Mouse (Mus musculus) thymus, adult 2 months (tissue): ENCODE measurements at regions not wholly inside any gene's neighbourhood (a gene's known extent, or its start where the extent isn't known, plus 50 kb on each side); places are given as distances from the start of the nearest gene placed in this dataset.
"Not testable (repeated sequence)": the region's sequence is repeated elsewhere in the genome, so short reads cannot be mapped to it uniquely, and the experiment has no call there.

ENCODE experiments used
- DNase-seq: peaks from one replicate; pipeline ENCODE4 v3.0.0; 2021
- H3K27ac ChIP-seq: fragments of 200-500 bp; 2 replicates; pipeline ENCODE4 v1.5.1; 2012; ENCODE audit warnings: low read length, control low read depth; ENCODE audit not compliant: control insufficient read depth, insufficient read depth
- H3K27me3 ChIP-seq: fragments of 200-500 bp; 2 replicates; pipeline ENCODE4 v1.6.1; 2012; ENCODE audit warnings: mild to moderate bottlenecking, low read length, moderate library complexity, mixed read lengths; ENCODE audit not compliant: control insufficient read depth, insufficient read depth
- H3K36me3 ChIP-seq: fragments of 200-500 bp; 2 replicates; pipeline ENCODE4 v1.6.1; 2012; ENCODE audit warnings: mild to moderate bottlenecking, low read length, moderate library complexity; ENCODE audit not compliant: control insufficient read depth, insufficient read depth
- H3K4me1 ChIP-seq: fragments of 200-500 bp; replicated peaks from 2 replicates; pipeline ENCODE4 v1.6.1; 2012; ENCODE audit warnings: low read length; ENCODE audit not compliant: control insufficient read depth, insufficient read depth
- H3K4me3 ChIP-seq: fragments of 200-500 bp; 2 replicates; pipeline ENCODE4 v1.5.1; 2012; ENCODE audit warnings: mild to moderate bottlenecking, low read length, control low read depth, moderate library complexity; ENCODE audit not compliant: control insufficient read depth, insufficient read depth
- CTCF ChIP-seq: fragments of 200-500 bp; IDR thresholded peaks from 2 replicates; pipeline ENCODE4 v1.5.1; 2012; ENCODE audit warnings: mild to moderate bottlenecking, control low read depth, low read length, moderate library complexity, borderline replicate concordance; ENCODE audit not compliant: control insufficient read depth, poor library complexity, insufficient read depth; ENCODE audit errors: extremely low read depth
- POLR2A ChIP-seq: fragments of 200-500 bp; IDR thresholded peaks from 2 replicates; pipeline ENCODE4 v1.6.1; 2012; ENCODE audit warnings: mild to moderate bottlenecking, low read length, control low read depth, moderate library complexity; ENCODE audit not compliant: control insufficient read depth, poor library complexity, insufficient read depth; ENCODE audit errors: extremely low read depth
- WGBS: fragments of 180-500 bp; shearing (Covaris S2); methylation state at CpG from one replicate; pipeline ENCODE4 v1.1.7; 2018; 5-methylcytosine and 5-hydroxymethylcytosine counted together

GRCm38 (mm10) chr7:39654563-39655286 lies 137.2 kb downstream of the Zfp619 start:
- Histone ChIP-seq H3K36me3 (no peaks in the 10 kb centered on the region), H3K4me1 (peaks cover 9% of the 10 kb centered on the region), H3K27me3 (no peaks in the 10 kb centered on the region), H3K27ac (peak overlapping the region; percentile 56; the same call in 1 of the 2 replicates), H3K4me3 (no peak overlapping the region)
- no peak for DNase-seq
- WGBS, result 8% methylated on average over 4 of the region's 4 CpGs
- TF ChIP-seq POLR2A (no peak), CTCF (no peak)

GRCm38 (mm10) chr7:39655287-39655652 lies 137.7 kb downstream of the Zfp619 start:
- peak; percentile 41 for DNase-seq
- peak overlapping the region; percentile 74 for H3K4me3 ChIP-seq
- WGBS, result 19% methylated on average over 23 of the region's 23 CpGs
- not testable (repeated sequence) for H3K4me1 ChIP-seq, H3K27me3 ChIP-seq, H3K36me3 ChIP-seq
- TF ChIP-seq POLR2A, result peak; percentile 69
- H3K27ac ChIP-seq, result peak overlapping the region; percentile 97

DNA sequence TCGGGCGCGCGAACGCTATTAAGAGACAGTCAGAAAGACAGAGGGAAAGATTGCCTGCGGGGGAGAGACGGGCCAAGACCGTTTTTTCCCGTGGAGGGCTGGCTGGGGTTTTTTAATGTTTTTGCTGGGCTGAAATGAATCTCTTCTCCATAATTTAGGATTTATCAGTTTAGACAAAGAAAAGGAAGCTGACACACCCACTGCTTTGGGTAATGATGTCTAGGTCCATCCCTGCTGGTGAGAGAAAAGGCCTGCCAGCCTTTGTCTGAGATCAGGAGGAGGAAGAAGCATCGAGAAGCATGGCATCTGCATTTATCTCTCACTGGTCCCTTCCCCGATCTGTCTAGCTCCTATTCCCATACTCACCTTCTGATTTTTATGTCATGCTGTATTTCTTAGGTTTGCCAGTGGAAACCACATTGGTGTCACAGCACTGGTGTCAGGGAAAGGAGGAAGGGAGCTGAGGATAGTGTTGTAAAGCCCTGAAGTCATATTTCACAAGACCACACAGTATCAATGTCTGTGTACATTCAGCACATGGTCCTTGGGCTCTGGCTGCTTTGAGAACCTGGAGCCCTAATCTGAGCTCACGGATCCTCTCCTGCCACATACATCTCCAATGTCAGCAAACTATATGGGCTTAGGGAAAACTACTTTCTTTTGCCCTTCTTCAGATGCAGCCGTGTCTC lies 138.3 kb downstream of the Zfp619 start:
- peak overlapping the region; percentile 97 for H3K27ac ChIP-seq
- peak; percentile 6; the same call in 1 of the 2 replicates for TF ChIP-seq POLR2A
- TF ChIP-seq CTCF, result no peak
- H3K4me1 ChIP-seq, result peaks cover 7% of the 10 kb centered on the region
- DNase-seq, result no peak
- H3K27me3 ChIP-seq, result no peaks in the 10 kb centered on the region
- peak overlapping the region; percentile 74 for H3K4me3 ChIP-seq
- H3K36me3 ChIP-seq, result no peaks in the 10 kb centered on the region
- WGBS, result 40% methylated on average over 13 of the region's 13 CpGs

DNA sequence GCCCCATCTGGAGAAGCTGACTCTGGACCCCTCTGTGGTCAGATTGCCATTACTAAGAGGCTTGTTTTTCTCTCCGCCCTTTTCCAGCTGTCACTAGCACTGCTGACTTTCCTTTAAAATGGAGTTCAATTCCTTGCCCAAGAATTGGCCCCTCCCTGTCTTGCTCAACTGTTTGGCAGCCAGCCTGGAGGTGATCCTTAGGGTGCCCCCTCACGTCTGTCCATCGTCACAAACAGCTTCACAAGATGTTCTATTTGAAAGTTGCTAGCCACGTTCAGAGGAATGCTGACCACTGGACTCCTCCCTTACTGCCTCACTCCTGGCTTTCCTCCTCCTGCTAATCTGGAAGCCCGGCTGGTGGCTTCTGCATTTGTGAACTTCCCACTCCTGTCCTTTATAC lies 142.0 kb downstream of the Zfp619 start:
- no peak for DNase-seq
- Histone ChIP-seq H3K4me1 (peaks cover 7% of the 10 kb centered on the region), H3K4me3 (no peak overlapping the region), H3K27ac (no peak overlapping the region), H3K36me3 (no peaks in the 10 kb centered on the region), H3K27me3 (no peaks in the 10 kb centered on the region)
- WGBS, result 56% methylated on average over 5 of the region's 5 CpGs
- TF ChIP-seq CTCF, result no peak
- TF ChIP-seq POLR2A, result no peak

DNA sequence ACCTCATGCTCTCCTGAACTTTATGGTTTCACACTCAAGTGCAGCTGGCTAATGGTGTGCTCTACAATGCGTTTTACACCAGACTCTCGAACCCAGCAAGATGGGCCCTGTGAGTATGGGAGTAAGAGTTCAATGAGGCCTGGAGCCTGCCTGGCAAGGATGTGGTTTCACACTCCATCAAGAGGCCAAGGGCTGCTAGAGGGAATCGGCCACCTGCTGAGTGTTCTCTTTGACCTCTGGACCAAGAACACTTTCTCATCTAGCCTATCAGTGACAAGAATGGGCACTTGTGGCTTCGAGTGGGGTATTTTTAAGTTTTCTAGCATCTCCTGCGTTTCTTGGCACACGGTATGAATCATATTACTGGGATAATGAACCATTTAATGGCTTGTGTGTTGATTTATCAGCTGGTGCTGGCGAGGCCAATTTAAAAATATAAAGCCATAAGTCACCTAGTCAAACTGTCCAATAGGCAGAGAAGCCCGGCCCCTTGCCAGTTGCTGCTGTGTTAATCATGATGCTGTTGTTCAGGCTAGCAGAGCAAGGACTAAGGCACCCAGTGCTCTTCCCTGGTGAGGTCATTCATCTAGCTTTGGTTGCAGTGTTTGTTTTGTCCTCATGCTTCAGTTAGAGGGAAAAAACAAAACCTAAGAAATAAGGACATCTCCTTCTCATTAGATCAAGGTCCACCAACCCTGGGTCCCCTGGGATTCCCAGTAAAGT lies 157.7 kb downstream of the Zfp619 start:
- WGBS, result 85% methylated on average over 8 of the region's 8 CpGs

GRCm38 (mm10) chr7:39675847-39676238 lies 158.3 kb downstream of the Zfp619 start:
- no peak for DNase-seq
- TF ChIP-seq CTCF, result no peak
- no peak for TF ChIP-seq POLR2A
- no peak overlapping the region for H3K27ac ChIP-seq
- WGBS, result 82% methylated on average over 1 of the region's 1 CpGs
- no peaks in the 10 kb centered on the region for H3K27me3 ChIP-seq
- H3K36me3 ChIP-seq, result no peaks in the 10 kb centered on the region
- no peak overlapping the region for H3K4me3 ChIP-seq
- no peaks in the 10 kb centered on the region for H3K4me1 ChIP-seq

More for the DNA sequence above, 157.7 kb downstream of the Zfp619 start:
- Histone ChIP-seq H3K4me1 (no peaks in the 10 kb centered on the region), H3K27me3 (no peaks in the 10 kb centered on the region), H3K4me3 (no peak overlapping the region), H3K27ac (no peak overlapping the region), H3K36me3 (no peaks in the 10 kb centered on the region)
- TF ChIP-seq POLR2A (no peak), CTCF (no peak)
- no peak for DNase-seq

DNA sequence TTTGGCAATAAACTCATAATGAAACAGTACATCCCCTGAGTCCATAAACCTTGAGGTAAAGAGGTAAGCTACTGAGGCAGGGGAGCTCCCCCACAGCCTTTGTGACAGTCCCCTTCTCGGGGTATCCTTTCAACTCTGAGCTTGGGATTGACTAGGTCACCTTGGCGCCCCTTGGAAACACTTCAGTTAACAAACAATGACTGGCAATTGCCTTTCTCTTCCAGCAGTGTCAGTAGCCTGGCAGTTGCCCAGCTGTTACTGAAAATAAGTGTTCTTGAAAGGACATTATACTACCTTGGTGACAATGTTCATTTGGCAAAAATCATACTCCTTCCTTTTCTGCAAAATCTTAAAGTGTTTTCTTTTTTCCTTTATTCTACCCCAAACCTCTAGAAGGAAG lies 162.8 kb downstream of the Zfp619 start:
- Histone ChIP-seq H3K4me1 (no peaks in the 10 kb centered on the region), H3K27ac (no peak overlapping the region), H3K4me3 (no peak overlapping the region), H3K36me3 (no peaks in the 10 kb centered on the region), H3K27me3 (no peaks in the 10 kb centered on the region)
- DNase-seq, result no peak
- WGBS, result 65% methylated on average over 2 of the region's 2 CpGs
- TF ChIP-seq CTCF (no peak), POLR2A (no peak)
